Mouse (Mus musculus): Measurements from ENCODE around the gene Nphp4. TPM values are rescaled to one million over a fixed set of nuclear protein-coding genes. Genes with fewer than 3 reads are reported as not detected.

The Nphp4 gene
- polyA plus RNA-seq, 1 experiment from 2014 or later = 3.3 TPM

DNA sequence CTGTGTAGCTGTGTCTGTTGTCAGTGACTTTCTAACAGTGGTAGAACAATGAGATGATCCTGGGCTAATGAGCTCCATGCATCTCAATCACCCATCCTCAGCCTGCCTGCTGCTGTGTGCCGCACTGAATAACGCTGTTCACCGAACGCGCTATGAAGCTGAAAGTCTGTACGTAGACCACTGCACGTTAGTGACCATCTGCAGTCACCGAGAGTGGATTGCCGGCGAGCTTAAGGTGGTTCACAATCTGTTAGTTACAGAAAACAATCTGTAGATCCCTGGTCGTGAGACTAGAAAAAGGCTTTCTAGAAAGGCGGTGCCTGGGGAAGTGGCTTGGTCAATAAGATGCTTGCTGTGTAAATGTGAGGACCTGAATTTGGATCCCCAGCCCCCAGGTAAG is 22.4 kb upstream of the Nphp4 start:
- Histone ChIP-seq H3K9ac (no peak overlapping the region), H3K27ac (no peak overlapping the region), H3K4me3 (no peak overlapping the region), H3K4me2 (no peak overlapping the region), H3K9me3 (no peaks in the 10 kb centered on the region), H3K4me1 (no peaks in the 10 kb centered on the region), H3K27me3 (no peaks in the 10 kb centered on the region), H3K36me3 (no peaks in the 10 kb centered on the region)
- no peak for ATAC-seq (ENCODE audit: borderline replicate concordance, extremely low read depth, low FRiP score, low TSS enrichment)
- WGBS = 84% methylated on average over 12 of the region's 12 CpGs

DNA sequence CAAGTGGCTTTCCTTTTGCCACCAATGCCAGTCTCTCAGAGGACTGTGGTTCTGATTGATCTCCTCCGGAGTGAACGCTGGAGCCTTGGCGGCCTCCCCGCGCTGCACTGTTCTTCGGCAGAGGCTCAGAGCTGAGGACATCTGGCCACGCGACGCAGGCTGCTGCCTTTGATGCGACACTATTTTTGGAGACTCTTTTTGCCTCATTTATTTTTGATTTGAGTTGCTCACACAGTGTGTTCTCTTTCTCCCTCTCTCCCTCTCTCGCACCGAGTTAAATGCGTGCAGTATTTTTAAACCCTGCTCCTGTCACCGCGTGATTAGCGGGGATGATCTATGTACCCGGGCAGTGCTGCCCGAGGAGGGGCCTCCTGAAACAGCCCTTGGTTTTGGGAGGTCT is 19.9 kb upstream of the Nphp4 start:
- no peaks in the 10 kb centered on the region for H3K36me3 ChIP-seq
- no peaks in the 10 kb centered on the region for H3K27me3 ChIP-seq
- no peak overlapping the region for H3K9ac ChIP-seq
- no peak for ATAC-seq (ENCODE audit: borderline replicate concordance, extremely low read depth, low FRiP score, low TSS enrichment)
- no peak overlapping the region for H3K27ac ChIP-seq
- H3K4me3 ChIP-seq = no peak overlapping the region
- H3K4me1 ChIP-seq = no peaks in the 10 kb centered on the region
- H3K9me3 ChIP-seq = no peaks in the 10 kb centered on the region
- no peak overlapping the region for H3K4me2 ChIP-seq
- 63% methylated on average over 18 of the region's 18 CpGs for WGBS

DNA sequence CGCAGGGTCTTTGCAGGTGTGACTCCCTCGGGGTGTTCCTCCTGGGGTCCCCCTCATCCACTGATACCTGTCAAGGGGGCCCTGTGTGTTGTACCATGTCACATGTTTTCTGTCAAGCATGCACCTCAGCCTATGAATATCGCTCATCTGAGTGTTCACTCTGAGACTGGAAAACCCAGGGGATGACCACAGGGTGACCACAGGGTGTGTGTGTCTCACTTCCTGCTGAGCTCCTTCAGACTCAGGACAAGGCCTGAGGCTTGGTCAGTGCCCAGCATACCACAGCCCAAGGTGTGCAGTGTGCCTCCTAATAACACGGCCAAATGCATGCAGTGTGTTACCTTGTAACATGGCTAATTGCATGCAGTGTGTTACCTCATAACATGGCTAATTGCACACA is 18.8 kb upstream of the Nphp4 start:
- 84% methylated on average over 4 of the region's 4 CpGs for WGBS
- H3K9me3 ChIP-seq = no peaks in the 10 kb centered on the region
- H3K4me1 ChIP-seq = no peaks in the 10 kb centered on the region
- no peak overlapping the region for H3K27ac ChIP-seq
- no peak overlapping the region for H3K4me2 ChIP-seq
- H3K27me3 ChIP-seq = no peaks in the 10 kb centered on the region
- H3K4me3 ChIP-seq = no peak overlapping the region
- no peak for ATAC-seq (ENCODE audit: borderline replicate concordance, extremely low read depth, low FRiP score, low TSS enrichment)
- no peaks in the 10 kb centered on the region for H3K36me3 ChIP-seq
- H3K9ac ChIP-seq = no peak overlapping the region

DNA sequence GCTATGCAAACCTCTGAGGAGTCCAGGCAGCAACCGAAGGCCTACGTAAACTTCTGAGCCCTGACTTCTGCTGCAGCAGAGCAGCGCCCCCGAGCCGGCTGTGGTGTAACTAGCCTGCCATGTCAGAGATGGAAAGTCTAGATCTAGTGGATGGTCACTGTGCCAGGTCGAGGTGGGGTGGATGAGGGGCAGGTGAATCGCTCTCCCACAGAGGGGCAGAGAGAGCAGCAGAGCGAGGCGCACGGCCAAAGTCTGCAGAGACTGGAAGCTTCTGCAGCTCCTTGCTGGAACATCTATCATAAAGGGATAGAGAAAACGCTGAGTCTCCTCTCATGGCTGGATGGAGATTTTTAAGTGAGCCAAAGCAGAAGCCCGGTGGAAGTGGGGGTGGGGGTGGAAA is 14.0 kb upstream of the Nphp4 start:
- Histone ChIP-seq H3K4me3 (no peak overlapping the region), H3K9ac (no peak overlapping the region), H3K36me3 (no peaks in the 10 kb centered on the region), H3K4me2 (no peak overlapping the region), H3K27ac (no peak overlapping the region), H3K27me3 (no peaks in the 10 kb centered on the region), H3K9me3 (no peaks in the 10 kb centered on the region), H3K4me1 (no peaks in the 10 kb centered on the region)
- ATAC-seq (ENCODE audit: borderline replicate concordance, extremely low read depth, low FRiP score, low TSS enrichment) = no peak
- WGBS = 81% methylated on average over 12 of the region's 12 CpGs

DNA sequence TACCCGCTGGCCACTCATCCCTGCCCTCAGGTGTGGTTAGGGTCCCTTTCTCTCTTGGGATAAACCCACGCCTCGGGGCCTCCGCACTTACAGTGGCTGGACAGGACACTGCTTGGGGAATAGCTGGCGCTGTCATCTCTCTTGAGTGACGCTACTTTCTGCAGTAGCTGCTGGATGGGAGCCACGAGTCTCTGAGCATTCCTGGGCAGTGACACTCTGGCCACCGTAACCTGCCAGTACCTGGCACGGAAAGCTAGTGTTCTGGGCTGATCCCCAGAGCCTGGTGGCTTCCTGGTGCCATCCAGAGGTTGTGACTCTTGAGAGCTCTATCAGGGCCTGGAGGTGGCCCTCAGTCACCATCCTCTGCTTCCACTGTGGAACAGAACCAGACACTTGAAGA is 13.4 kb upstream of the Nphp4 start:
- no peak overlapping the region for H3K4me3 ChIP-seq
- H3K9me3 ChIP-seq = no peaks in the 10 kb centered on the region
- H3K36me3 ChIP-seq = no peaks in the 10 kb centered on the region
- no peak overlapping the region for H3K9ac ChIP-seq
- no peaks in the 10 kb centered on the region for H3K4me1 ChIP-seq
- 75% methylated on average over 9 of the region's 9 CpGs for WGBS
- no peak for ATAC-seq (ENCODE audit: borderline replicate concordance, extremely low read depth, low FRiP score, low TSS enrichment)
- no peaks in the 10 kb centered on the region for H3K27me3 ChIP-seq
- no peak overlapping the region for H3K4me2 ChIP-seq
- H3K27ac ChIP-seq = no peak overlapping the region

DNA sequence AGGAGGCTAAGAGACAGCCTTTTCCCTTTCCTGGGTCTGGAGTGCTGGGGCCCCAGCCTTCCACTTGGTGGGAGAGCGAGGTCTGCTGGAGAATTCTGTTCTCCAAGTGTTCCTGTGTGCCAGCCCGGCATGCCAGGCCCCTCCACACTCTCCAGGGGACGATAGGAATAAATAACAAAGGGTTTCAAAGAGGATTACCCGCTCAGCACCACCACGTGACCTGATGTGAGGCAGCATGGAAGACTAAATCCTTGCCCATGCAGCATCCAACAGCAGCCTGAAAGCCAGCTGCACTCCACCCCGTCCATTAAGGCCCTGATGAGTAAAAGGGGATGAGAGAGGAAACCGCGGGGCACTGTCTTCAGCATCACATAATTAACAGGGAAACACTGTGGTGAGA is 11.4 kb upstream of the Nphp4 start:
- Histone ChIP-seq H3K4me3 (no peak overlapping the region), H3K4me2 (no peak overlapping the region), H3K4me1 (no peaks in the 10 kb centered on the region), H3K27me3 (no peaks in the 10 kb centered on the region), H3K27ac (no peak overlapping the region), H3K9ac (no peak overlapping the region), H3K9me3 (no peaks in the 10 kb centered on the region), H3K36me3 (no peaks in the 10 kb centered on the region)
- ATAC-seq (ENCODE audit: borderline replicate concordance, extremely low read depth, low FRiP score, low TSS enrichment) = no peak
- WGBS = 37% methylated on average over 8 of the region's 8 CpGs

DNA sequence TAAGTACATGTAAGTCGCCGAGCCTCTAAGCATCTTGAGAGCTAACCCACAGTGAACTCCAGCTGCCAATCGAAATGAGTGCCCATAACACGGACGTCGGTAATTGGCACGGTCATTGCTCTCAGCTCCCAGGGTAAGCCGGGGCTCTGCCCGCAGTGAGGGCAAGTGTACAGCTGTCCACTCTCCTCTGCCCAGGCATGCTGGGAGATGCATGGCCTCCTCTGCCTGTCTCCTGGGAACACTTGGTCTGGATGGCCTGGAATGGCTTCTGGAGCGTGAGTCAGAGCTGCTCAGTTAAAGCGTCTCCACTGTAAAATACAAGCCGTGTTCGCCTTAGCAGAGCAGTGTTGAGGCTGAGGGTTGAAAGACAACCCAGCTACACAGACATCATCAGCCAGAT is 9.9 kb upstream of the Nphp4 start:
- Histone ChIP-seq H3K4me3 (no peak overlapping the region), H3K27me3 (no peaks in the 10 kb centered on the region), H3K4me1 (no peaks in the 10 kb centered on the region), H3K36me3 (no peaks in the 10 kb centered on the region), H3K4me2 (no peak overlapping the region), H3K27ac (no peak overlapping the region), H3K9ac (no peak overlapping the region), H3K9me3 (no peaks in the 10 kb centered on the region)
- WGBS = 78% methylated on average over 13 of the region's 13 CpGs
- ATAC-seq (ENCODE audit: borderline replicate concordance, extremely low read depth, low FRiP score, low TSS enrichment) = no peak

DNA sequence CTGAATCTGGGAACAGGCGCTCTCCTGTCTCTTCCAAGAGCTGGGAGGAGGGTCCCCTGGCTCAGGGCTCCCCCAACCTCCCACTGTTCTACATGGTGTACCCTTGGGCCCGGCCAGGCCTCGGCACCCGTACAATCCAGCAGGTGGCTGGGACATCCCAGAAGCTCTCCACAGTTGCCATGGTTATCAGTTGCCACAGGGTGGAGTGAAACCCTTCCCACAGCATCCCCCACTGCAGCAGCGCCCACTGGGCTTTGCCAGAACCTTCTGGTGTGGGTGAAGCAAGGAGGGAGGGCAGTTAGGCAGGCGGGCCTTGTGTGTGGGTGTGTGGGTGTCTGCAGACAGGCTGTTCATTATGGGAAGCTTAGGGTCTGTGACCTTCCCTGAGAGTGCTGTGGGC is 8.6 kb upstream of the Nphp4 start:
- no peak for ATAC-seq (ENCODE audit: borderline replicate concordance, extremely low read depth, low FRiP score, low TSS enrichment)
- Histone ChIP-seq H3K9me3 (no peaks in the 10 kb centered on the region), H3K4me2 (no peak overlapping the region), H3K27me3 (no peaks in the 10 kb centered on the region), H3K9ac (no peak overlapping the region), H3K36me3 (no peaks in the 10 kb centered on the region), H3K4me1 (no peaks in the 10 kb centered on the region), H3K4me3 (no peak overlapping the region), H3K27ac (no peak overlapping the region)
- 71% methylated on average over 6 of the region's 6 CpGs for WGBS

DNA sequence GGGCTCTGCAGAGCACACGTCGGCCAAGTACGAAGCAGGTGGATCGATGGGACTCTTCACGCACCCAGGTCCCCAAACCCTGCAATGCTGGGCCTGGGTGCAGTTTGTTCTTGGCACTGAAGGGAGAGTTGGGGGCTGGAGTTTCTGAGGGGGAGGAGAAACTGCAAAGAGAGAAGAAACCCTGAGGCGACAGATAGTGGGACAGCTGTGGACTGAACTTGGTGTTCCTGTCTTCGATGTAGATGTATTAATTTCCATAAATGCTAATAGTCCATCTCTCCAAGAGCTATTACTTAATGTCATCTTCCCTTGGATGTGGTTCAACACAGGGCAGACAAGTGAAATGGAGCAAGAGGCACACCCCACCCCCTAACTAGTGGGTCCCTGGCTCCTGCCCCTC is 565 bp upstream of the Nphp4 start:
- H3K9ac ChIP-seq = no peak overlapping the region
- H3K27ac ChIP-seq = no peak overlapping the region
- WGBS = 78% methylated on average over 7 of the region's 7 CpGs
- peaks cover 20% of the 10 kb centered on the region for H3K27me3 ChIP-seq
- peaks cover 17% of the 10 kb centered on the region for H3K4me1 ChIP-seq
- H3K36me3 ChIP-seq = no peaks in the 10 kb centered on the region
- no peak overlapping the region for H3K4me3 ChIP-seq
- no peak for ATAC-seq (ENCODE audit: borderline replicate concordance, extremely low read depth, low FRiP score, low TSS enrichment)
- no peak overlapping the region for H3K4me2 ChIP-seq
- no peaks in the 10 kb centered on the region for H3K9me3 ChIP-seq

DNA sequence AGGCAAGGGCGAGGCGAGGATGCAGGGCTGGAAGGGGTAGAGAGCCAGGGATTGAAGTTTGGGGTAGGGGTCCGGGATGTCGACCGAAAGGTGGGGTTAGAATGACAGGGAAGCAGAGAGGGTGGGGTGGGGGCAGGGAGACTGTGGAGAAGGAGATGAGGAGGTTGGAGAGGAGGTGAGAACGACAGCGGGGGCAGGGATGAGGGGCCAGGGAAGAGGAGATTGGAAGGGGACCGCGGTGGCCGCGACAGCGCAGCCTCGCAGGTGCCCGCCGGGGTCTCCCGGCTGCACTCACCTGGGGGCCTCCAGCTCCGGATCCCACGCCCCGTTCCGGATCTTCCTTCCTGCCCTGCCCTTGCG is 580 bp downstream of the Nphp4 start:
- H3K27me3 ChIP-seq = peaks cover 20% of the 10 kb centered on the region
- H3K27ac ChIP-seq = no peak overlapping the region
- peak overlapping the region; percentile 76 for H3K9ac ChIP-seq
- 0% methylated on average over 21 of the region's 21 CpGs for WGBS
- peak overlapping the region; percentile 78 for H3K4me3 ChIP-seq
- peak overlapping the region; percentile 93 for H3K4me2 ChIP-seq
- H3K9me3 ChIP-seq = no peaks in the 10 kb centered on the region
- peaks cover 17% of the 10 kb centered on the region for H3K4me1 ChIP-seq
- ATAC-seq (ENCODE audit: borderline replicate concordance, extremely low read depth, low FRiP score, low TSS enrichment) = no peak; the same call in 1 of the 2 replicates
- no peaks in the 10 kb centered on the region for H3K36me3 ChIP-seq

DNA sequence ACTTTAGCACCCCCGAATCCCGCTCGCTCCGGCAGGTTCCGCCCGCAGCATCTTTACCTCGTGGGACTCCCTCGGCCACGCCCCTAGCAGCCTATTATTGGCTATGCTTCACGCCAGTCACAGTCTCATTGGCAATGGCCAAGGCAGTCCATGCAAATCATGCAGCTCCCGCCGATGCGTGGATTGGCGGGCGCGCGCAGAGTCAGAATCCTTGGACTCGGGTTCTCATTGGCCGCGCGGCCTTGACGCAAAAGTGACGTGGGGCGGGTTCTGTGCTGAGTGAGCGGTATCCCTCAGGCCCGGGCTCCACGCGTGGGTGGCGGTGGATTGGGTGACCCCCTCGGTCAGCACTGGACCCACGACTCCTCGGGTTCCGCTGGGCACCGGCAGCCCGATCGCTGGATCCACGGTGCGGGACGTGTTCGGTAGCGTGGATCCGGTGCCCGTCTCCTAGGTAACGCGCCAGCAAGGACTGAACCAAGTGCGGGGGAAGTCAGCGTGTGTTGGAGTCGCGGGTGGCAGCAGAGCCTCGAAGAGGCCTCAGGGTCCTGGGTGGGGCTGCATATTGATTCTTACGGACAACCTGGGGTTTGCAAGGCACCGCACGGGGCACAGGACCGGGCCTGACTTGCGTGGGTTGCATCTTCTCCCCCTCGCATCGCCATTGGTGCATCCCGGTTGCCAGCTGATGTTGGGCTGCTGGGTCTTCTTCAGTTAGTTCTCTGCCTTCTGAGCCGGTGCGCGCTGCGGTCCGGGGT is 1.1 kb downstream of the Nphp4 start, which contains the start of gene Kcnab2:
Gene Kcnab2, minus strand, starts transcription at position 406 of the 758 bp plus-strand sequence.
- under 1% methylated on average over 63 of the region's 63 CpGs for WGBS
- Histone ChIP-seq H3K36me3 (no peaks in the 10 kb centered on the region), H3K9me3 (no peaks in the 10 kb centered on the region), H3K4me2 (peak within 1 kb of the TSS; percentile 93), H3K4me1 (peaks cover 17% of the 10 kb centered on the region), H3K9ac (peak within 1 kb of the TSS; percentile 76), H3K4me3 (peak within 1 kb of the TSS; percentile 78), H3K27me3 (peaks cover 20% of the 10 kb centered on the region), H3K27ac (peak within 1 kb of the TSS; percentile 60)
- peak; percentile 95 for ATAC-seq (ENCODE audit: borderline replicate concordance, extremely low read depth, low FRiP score, low TSS enrichment)

DNA sequence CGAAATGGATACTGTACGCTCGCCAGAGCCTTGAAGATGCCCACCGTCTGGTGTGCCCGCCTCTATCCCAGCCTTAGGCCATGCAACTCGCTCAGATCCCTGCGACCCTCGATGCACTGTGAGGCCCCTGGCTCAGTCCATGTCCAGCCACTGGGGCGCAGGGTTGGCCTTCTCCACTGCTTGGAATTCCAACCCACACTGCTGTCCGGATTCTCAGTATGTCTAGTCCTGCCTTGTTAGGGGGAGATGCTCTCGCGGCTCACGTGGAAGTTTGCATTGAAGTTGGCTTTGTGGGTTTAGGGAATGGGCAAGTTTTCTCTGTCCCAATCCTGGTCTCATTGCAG is 1.7 kb downstream of the Nphp4 start:
- Histone ChIP-seq H3K9ac (peak overlapping the region; percentile 76), H3K27me3 (peaks cover 20% of the 10 kb centered on the region), H3K27ac (peak overlapping the region; percentile 60), H3K4me1 (peaks cover 17% of the 10 kb centered on the region), H3K4me2 (peak overlapping the region; percentile 93), H3K36me3 (no peaks in the 10 kb centered on the region), H3K4me3 (peak overlapping the region; percentile 78), H3K9me3 (no peaks in the 10 kb centered on the region)
- peak; percentile 28 for ATAC-seq (ENCODE audit: borderline replicate concordance, extremely low read depth, low FRiP score, low TSS enrichment)
- under 1% methylated on average over 13 of the region's 13 CpGs for WGBS

DNA sequence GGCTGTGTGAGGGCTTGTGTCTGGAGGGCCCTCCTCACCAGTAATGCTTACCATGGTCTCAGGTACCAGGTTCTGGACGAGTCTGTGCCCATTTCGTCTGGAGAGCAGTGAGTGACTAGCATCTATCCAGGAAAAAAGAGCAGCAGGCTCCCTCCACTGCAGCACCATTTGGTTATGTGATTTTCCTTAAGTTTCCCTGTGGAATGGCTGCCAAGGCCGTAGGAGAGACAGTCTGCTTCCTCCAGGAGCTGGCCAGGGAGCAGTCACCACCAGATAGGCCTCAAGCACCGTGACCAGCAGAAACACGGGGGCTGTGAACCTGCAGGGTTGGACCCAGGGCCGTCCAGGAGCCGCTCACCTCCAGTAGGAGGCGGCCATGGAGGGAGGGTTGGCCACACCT is 3.9 kb downstream of the Nphp4 start:
- no peak overlapping the region for H3K4me3 ChIP-seq
- no peaks in the 10 kb centered on the region for H3K36me3 ChIP-seq
- WGBS = 44% methylated on average over 8 of the region's 8 CpGs
- H3K4me2 ChIP-seq = no peak overlapping the region
- H3K9ac ChIP-seq = no peak overlapping the region
- H3K4me1 ChIP-seq = peaks cover 17% of the 10 kb centered on the region
- H3K9me3 ChIP-seq = no peaks in the 10 kb centered on the region
- ATAC-seq (ENCODE audit: borderline replicate concordance, extremely low read depth, low FRiP score, low TSS enrichment) = no peak
- peaks cover 16% of the 10 kb centered on the region for H3K27me3 ChIP-seq
- no peak overlapping the region for H3K27ac ChIP-seq

Measured in lung, embryonic 15.5 days (tissue).